Mouse (Mus musculus): ENCODE results near the gene Oat.

DNA sequence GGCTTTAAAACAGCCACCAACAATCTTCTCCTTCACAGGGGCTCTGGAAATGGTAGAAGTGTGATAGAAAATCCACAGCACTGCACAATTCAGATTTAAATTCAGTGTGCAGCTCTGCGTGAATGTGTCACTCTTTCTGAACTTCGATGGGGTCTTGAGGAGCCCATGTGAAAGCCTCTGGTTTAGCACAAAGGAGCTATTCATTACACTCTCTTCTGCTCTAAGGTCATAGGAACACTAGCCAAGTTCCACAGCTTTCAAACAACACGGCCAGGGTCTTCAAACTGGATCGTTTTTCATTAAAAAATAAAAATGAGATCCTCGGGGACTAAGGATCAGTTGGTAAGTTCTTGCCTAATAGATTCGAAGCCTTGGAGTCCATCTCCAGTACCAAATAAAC, 3.0 kb downstream of the Oat start:
- no peak for TF ChIP-seq POLR2A (IDR thresholded peaks at IDR 0.05; ENCODE audit: control insufficient read depth, extremely low read depth, insufficient read depth, low read length, poor library complexity)
- no peak for TF ChIP-seq CTCF (IDR thresholded peaks at IDR 0.05; ENCODE audit: borderline replicate concordance, control insufficient read depth, extremely low read depth, insufficient read depth, low read length, poor library complexity)

All from thymus, adult 2 months (tissue).